Mouse (Mus musculus): ENCODE data around the gene Guca2b.

DNA sequence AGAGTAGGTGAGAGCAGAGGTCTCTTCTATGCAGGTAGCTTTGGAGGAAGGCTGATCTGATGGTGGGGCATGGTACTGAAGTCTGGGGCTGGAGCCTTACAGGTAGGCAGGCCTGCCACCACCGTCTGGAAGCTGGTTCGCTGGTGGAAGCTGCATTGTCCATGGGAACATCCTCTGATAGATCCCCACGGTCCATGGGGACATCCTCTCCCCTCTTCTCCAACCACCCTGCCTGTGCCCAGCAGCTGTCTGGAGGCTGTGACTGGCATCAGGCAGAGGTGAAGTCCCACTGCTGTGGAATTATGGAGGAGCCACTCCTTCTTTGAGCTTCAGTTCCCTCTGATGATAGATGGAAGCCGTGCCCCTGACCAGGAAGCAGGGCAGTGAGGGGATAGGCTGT lies 9.8 kb upstream of the Guca2b start:
- no peak for TF ChIP-seq CTCF (IDR thresholded peaks at IDR 0.05; ENCODE audit: control insufficient read depth, insufficient read depth, low read length)
- no peak for TF ChIP-seq POLR2A (IDR thresholded peaks at IDR 0.05; ENCODE audit: borderline replicate concordance, control insufficient read depth, low read depth, low read length)
